Mouse (Mus musculus): ENCODE measurements around the gene Spock1.

GRCm38 (mm10) chr13:57889050-57889449 is 19.1 kb downstream of the Spock1 start:
- TF ChIP-seq CTCF (IDR thresholded peaks at IDR 0.05; ENCODE audit: extremely low read depth, insufficient read length, insufficient replicate concordance, low read depth, low read length) = no peak
- no peak for TF ChIP-seq POLR2A (IDR thresholded peaks at IDR 0.05; ENCODE audit: low read depth, low read length)

Measured in small intestine, adult 2 months (tissue).